Comparison of ENCODE assay signal across 8 mouse cellular contexts in genomic region chr9:44454891-44455220, GRCm38 (mm10). TPM values are rescaled to one million over a fixed set of nuclear protein-coding genes. Genes with fewer than 3 reads are reported as not detected.
DNase-seq lines count a peak whose midpoint lies in the region; ATAC-seq and TF ChIP-seq lines count a peak whose summit lies in the region.

Gene Upk2 (minus strand): TSS chr9:44454976.

- no peaks in the 10 kb centered on the region for H3K4me1 ChIP-seq in kidney, adult 2 months (ENCODE audit: control insufficient read depth, insufficient read depth, low read length)
- H3K4me1 ChIP-seq in embryonic facial prominence, embryonic 15.5 days, result peaks cover 15% of the 10 kb centered on the region
- H3K4me1 ChIP-seq in limb, embryonic 13.5 days, result peaks cover 14% of the 10 kb centered on the region

- peak within 1 kb of the TSS; percentile 26 for H3K4me2 ChIP-seq in embryonic facial prominence, embryonic 15.5 days (replicated peaks)
- peak within 1 kb of the TSS; percentile 41; the same call in 1 of the 2 replicates for H3K4me2 ChIP-seq in limb, embryonic 13.5 days (replicated peaks)

- H3K9ac ChIP-seq in embryonic facial prominence, embryonic 15.5 days, result no peak within 1 kb of the TSS
- H3K9ac ChIP-seq in limb, embryonic 13.5 days, result peak within 1 kb of the TSS; percentile 45; the same call in 1 of the 2 replicates

- WGBS in kidney, adult 2 months, result 48% methylated on average over 4 of the region's 4 CpGs
- 18% methylated on average over 4 of the region's 4 CpGs for WGBS in embryonic facial prominence, embryonic 15.5 days
- 24% methylated on average over 4 of the region's 4 CpGs for WGBS in limb, embryonic 13.5 days

- H3K36me3 ChIP-seq in kidney, adult 2 months (ENCODE audit: control insufficient read depth, insufficient read depth, low read length), result no peaks in the 10 kb centered on the region
- no peaks in the 10 kb centered on the region for H3K36me3 ChIP-seq in embryonic facial prominence, embryonic 15.5 days
- no peaks in the 10 kb centered on the region for H3K36me3 ChIP-seq in limb, embryonic 13.5 days

- no peaks in the 10 kb centered on the region for H3K9me3 ChIP-seq in embryonic facial prominence, embryonic 15.5 days (replicated peaks)
- H3K9me3 ChIP-seq in limb, embryonic 13.5 days, result no peaks in the 10 kb centered on the region

- no peak for DNase-seq in kidney, adult 2 months
- DNase-seq in kidney, postnatal 10 days, result no peak
- DNase-seq in ES-CJ7 (ENCODE audit: low read depth, low spot score), result peak; percentile 70
- DNase-seq in thymus, adult 18-20 months, result no peak
- DNase-seq in cerebellum, postnatal 25 days, result no peak
- DNase-seq in adrenal gland, postnatal 14 days, result no peak

- peak; percentile 42 for TF ChIP-seq CTCF in kidney, adult 2 months (conservative IDR thresholded peaks at IDR 0.05; ENCODE audit: insufficient read depth, insufficient read length, low read depth, low read length)

- no peak within 1 kb of the TSS for H3K4me3 ChIP-seq in kidney, adult 2 months (ENCODE audit: insufficient read depth, low read depth, low read length)
- H3K4me3 ChIP-seq in embryonic facial prominence, embryonic 15.5 days (replicated peaks), result no peak within 1 kb of the TSS
- H3K4me3 ChIP-seq in limb, embryonic 13.5 days, result no peak within 1 kb of the TSS

- H3K27me3 ChIP-seq in kidney, adult 2 months (replicated peaks; ENCODE audit: control insufficient read depth, insufficient read depth, low read length), result no peaks in the 10 kb centered on the region
- H3K27me3 ChIP-seq in embryonic facial prominence, embryonic 15.5 days, result peaks cover 14% of the 10 kb centered on the region
- peaks cover 26% of the 10 kb centered on the region for H3K27me3 ChIP-seq in limb, embryonic 13.5 days

- ATAC-seq in embryonic facial prominence, embryonic 15.5 days (ENCODE audit: insufficient number of reproducible peaks, low FRiP score, low TSS enrichment, low read depth), result no peak
- no peak for ATAC-seq in limb, embryonic 13.5 days (ENCODE audit: low FRiP score, low read depth)

- H3K27ac ChIP-seq in kidney, adult 2 months (ENCODE audit: insufficient read depth, low read depth, low read length), result no peak within 1 kb of the TSS
- no peak within 1 kb of the TSS for H3K27ac ChIP-seq in embryonic facial prominence, embryonic 15.5 days (replicated peaks)
- H3K27ac ChIP-seq in limb, embryonic 13.5 days, result no peak within 1 kb of the TSS

- no peak for TF ChIP-seq POLR2A in kidney, adult 2 months (IDR thresholded peaks at IDR 0.05; ENCODE audit: low read depth, low read length)

RNA-seq across cellular contexts. Expression of gene Upk2, which starts in this region (rescaled TPM):
- 9.0 and 11.6 TPM in 2 replicates for polyA plus RNA-seq in kidney, adult 2 months (2012; rRNA removed)
- 2.1 and 3.3 TPM in 2 replicates for polyA plus RNA-seq in embryonic facial prominence, embryonic 15.5 days (2015; fragmentation: Nextera tagmentation; extraction: Ambion mirVana)
- polyA plus RNA-seq in limb, embryonic 13.5 days (2015; fragmentation: Nextera tagmentation; extraction: Ambion mirVana), result 0.31 and 0.36 TPM in 2 replicates
- total RNA-seq in adrenal gland, postnatal 14 days (2021), result not detected in 2 replicates
